Mouse (Mus musculus): ENCODE results near the gene Wdr31. TPM values are rescaled to one million over a fixed set of nuclear protein-coding genes. Genes with fewer than 3 reads are reported as not detected.

Wdr31 gene
- 1 to 10 TPM; 6.9 to 8.8 TPM for total RNA-seq (2021)
- long read RNA-seq, experiment 1, partial matches to known transcripts = 0 of 6 reads
- long read RNA-seq, experiment 1, other reads (novel, unspliced or antisense) = 2 of 6 reads
- long read RNA-seq, experiment 2, transcript Wdr31-201 (11 exons, 1,440 nt) = major isoform, 5 of 8 reads
- long read RNA-seq, experiment 2, partial matches to known transcripts = 0 of 8 reads
- long read RNA-seq, experiment 2, other reads (novel, unspliced or antisense) = 3 of 8 reads

- TF ChIP-seq CTCF (IDR thresholded peaks at IDR 0.05) = no peak
- intact Hi-C loops (cut with DNase I) = no loop called here
- peak within 1 kb of the TSS; percentile 77 for H3K4me3 ChIP-seq
- H3K27ac ChIP-seq = peak within 1 kb of the TSS; percentile 69
- DNase-seq (ENCODE audit: extremely low spot score in 1 of 2, low spot score in 2 of 2) = peak; percentile 86 to 88
Observed at GRCm38 (mm10) chr4:62470598-62471051, at the start of gene Wdr31. Wdr31 (minus strand) TSS chr4:62470896.

GRCm38 (mm10) chr4:62519849-62520233 lies 49.1 kb upstream of the Wdr31 start, which contains the start of gene Alad:
Alad (minus strand) TSS chr4:62519918.
- no peak; the same call in 1 of the 2 replicates for TF ChIP-seq CTCF (IDR thresholded peaks at IDR 0.05)
- H3K27ac ChIP-seq = peak within 1 kb of the TSS; percentile 88
- peak; percentile 81 to 82 for DNase-seq (ENCODE audit: extremely low spot score in 1 of 2, low spot score in 2 of 2)
- H3K4me3 ChIP-seq = peak within 1 kb of the TSS; percentile 56
- intact Hi-C loops (cut with DNase I) = loop anchor here (5.0 kb wide), 2 partner anchors 63 to 113 kb away; partner anchors contain the start of genes Cdc26 and Prpf4

- peak overlapping the region; percentile 56 for H3K4me3 ChIP-seq
- intact Hi-C loops (cut with DNase I) = loop anchor here (5.0 kb wide), 2 partner anchors 62 to 112 kb away; partner anchors contain the start of genes Cdc26 and Prpf4
- TF ChIP-seq CTCF (IDR thresholded peaks at IDR 0.05) = no peak
- peak overlapping the region; percentile 88 for H3K27ac ChIP-seq
- no peak for DNase-seq (ENCODE audit: extremely low spot score in 1 of 2, low spot score in 2 of 2)
Observed at GRCm38 (mm10) chr4:62519122-62519848, 48.6 kb upstream of the Wdr31 start.

GRCm38 (mm10) chr4:62518416-62519121 lies 47.9 kb upstream of the Wdr31 start:
- intact Hi-C loops (cut with DNase I) = loop anchor here (5.0 kb wide), 2 partner anchors 61 to 111 kb away; partner anchors contain the start of genes Cdc26 and Prpf4
- DNase-seq (ENCODE audit: extremely low spot score in 1 of 2, low spot score in 2 of 2) = no peak
- Histone ChIP-seq H3K27ac (peak overlapping the region; percentile 88; the same call in 1 of the 2 replicates), H3K4me3 (peak overlapping the region; percentile 56)
- no peak for TF ChIP-seq CTCF (IDR thresholded peaks at IDR 0.05)

- intact Hi-C loops (cut with DNase I) = loop anchor here (5.0 kb wide), 2 partner anchors 60 to 110 kb away; partner anchors contain the start of genes Cdc26 and Prpf4
- no peak overlapping the region for H3K4me3 ChIP-seq
- TF ChIP-seq CTCF (IDR thresholded peaks at IDR 0.05) = no peak
- DNase-seq (ENCODE audit: extremely low spot score in 1 of 2, low spot score in 2 of 2) = no peak
- no peak overlapping the region for H3K27ac ChIP-seq
Observed at GRCm38 (mm10) chr4:62517538-62518415, 47.1 kb upstream of the Wdr31 start.

- TF ChIP-seq CTCF (IDR thresholded peaks at IDR 0.05) = no peak
- Histone ChIP-seq H3K4me3 (no peak overlapping the region), H3K27ac (no peak overlapping the region)
- intact Hi-C loops (cut with DNase I) = loop anchor here (5.0 kb wide), 2 partner anchors 60 to 110 kb away; partner anchors contain the start of genes Cdc26 and Prpf4
- DNase-seq (ENCODE audit: extremely low spot score in 1 of 2, low spot score in 2 of 2) = no peak
Observed at GRCm38 (mm10) chr4:62517046-62517445, 46.4 kb upstream of the Wdr31 start.

- intact Hi-C loops (cut with DNase I) = loop anchor here (5.0 kb wide), 2 partner anchors 59 to 109 kb away; partner anchors contain the start of genes Cdc26 and Prpf4
- DNase-seq (ENCODE audit: extremely low spot score in 1 of 2, low spot score in 2 of 2) = no peak
- TF ChIP-seq CTCF (IDR thresholded peaks at IDR 0.05) = no peak
- H3K27ac ChIP-seq = no peak overlapping the region; the same call in 1 of the 2 replicates
- H3K4me3 ChIP-seq = no peak overlapping the region
Observed at GRCm38 (mm10) chr4:62516579-62516978, 45.9 kb upstream of the Wdr31 start.

- no peak overlapping the region for H3K4me3 ChIP-seq
- no peak; the same call in 1 of the 2 replicates for TF ChIP-seq CTCF (IDR thresholded peaks at IDR 0.05)
- DNase-seq (ENCODE audit: extremely low spot score in 1 of 2, low spot score in 2 of 2) = no peak
- no peak overlapping the region; the same call in 1 of the 2 replicates for H3K27ac ChIP-seq
- intact Hi-C loops (cut with DNase I) = loop anchor here (5.0 kb wide), 2 partner anchors 59 to 109 kb away; partner anchors contain the start of genes Cdc26 and Prpf4
Observed at GRCm38 (mm10) chr4:62516079-62516478, 45.4 kb upstream of the Wdr31 start.

- intact Hi-C loops (cut with DNase I) = loop anchor here (5.0 kb wide), 2 partner anchors 58 to 108 kb away; partner anchors contain the start of genes Cdc26 and Prpf4
- no peak for TF ChIP-seq CTCF (IDR thresholded peaks at IDR 0.05)
- Histone ChIP-seq H3K27ac (no peak overlapping the region), H3K4me3 (no peak overlapping the region)
- no peak for DNase-seq (ENCODE audit: extremely low spot score in 1 of 2, low spot score in 2 of 2)
Observed at GRCm38 (mm10) chr4:62515490-62515889, 44.8 kb upstream of the Wdr31 start.

- no peak for DNase-seq (ENCODE audit: extremely low spot score in 1 of 2, low spot score in 2 of 2)
- no peak overlapping the region for H3K4me3 ChIP-seq
- no peak for TF ChIP-seq CTCF (IDR thresholded peaks at IDR 0.05)
- H3K27ac ChIP-seq = no peak overlapping the region
- intact Hi-C loops (cut with DNase I) = loop anchor here (5.0 kb wide), 2 partner anchors 58 to 108 kb away; partner anchors contain the start of genes Cdc26 and Prpf4
Observed at GRCm38 (mm10) chr4:62514995-62515394, 44.3 kb upstream of the Wdr31 start.

All from left cerebral cortex, adult 2 months (tissue).